Mouse (Mus musculus): Measurements from ENCODE around the gene Ccl12.

The Ccl12 gene

GRCm38 (mm10) chr11:82101529-82101928 lies at the start of gene Ccl12:
Gene Ccl12 (plus strand): TSS chr11:82101845.
- DNase-seq (ENCODE audit: low spot score): no peak

GRCm38 (mm10) chr11:82053849-82054248 lies 47.8 kb upstream of the Ccl12 start:
- no peak for DNase-seq (ENCODE audit: low spot score)

GRCm38 (mm10) chr11:82057646-82058045 lies 44.0 kb upstream of the Ccl12 start, which contains the start of gene Ccl11:
Gene Ccl11 (plus strand): TSS chr11:82057823.
- DNase-seq (ENCODE audit: low spot score): no peak

DNA sequence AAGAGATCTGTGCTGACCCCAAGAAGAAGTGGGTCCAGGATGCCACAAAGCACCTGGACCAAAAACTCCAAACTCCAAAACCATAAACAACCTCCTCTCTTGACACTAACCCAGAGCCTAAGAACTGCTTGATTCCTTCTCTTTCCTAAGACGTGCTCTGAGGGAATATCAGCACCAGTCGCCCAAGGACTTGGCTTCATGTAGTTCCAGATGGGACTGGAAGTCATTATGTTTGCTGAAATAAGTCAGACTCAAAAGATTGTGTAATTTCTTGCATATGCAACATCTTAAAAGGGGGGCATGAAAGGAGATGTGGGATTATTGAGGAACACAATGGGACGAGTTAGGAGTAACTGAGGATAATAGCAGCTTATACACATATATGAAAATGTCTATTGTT lies 39.4 kb upstream of the Ccl12 start:
- no peak for DNase-seq (ENCODE audit: low spot score)

- no peak for DNase-seq (ENCODE audit: low spot score)
Measured at GRCm38 (mm10) chr11:82063454-82063853, 38.2 kb upstream of the Ccl12 start.

GRCm38 (mm10) chr11:82066953-82067571 lies 34.6 kb upstream of the Ccl12 start:
- DNase-seq (ENCODE audit: low spot score): no peak

DNA sequence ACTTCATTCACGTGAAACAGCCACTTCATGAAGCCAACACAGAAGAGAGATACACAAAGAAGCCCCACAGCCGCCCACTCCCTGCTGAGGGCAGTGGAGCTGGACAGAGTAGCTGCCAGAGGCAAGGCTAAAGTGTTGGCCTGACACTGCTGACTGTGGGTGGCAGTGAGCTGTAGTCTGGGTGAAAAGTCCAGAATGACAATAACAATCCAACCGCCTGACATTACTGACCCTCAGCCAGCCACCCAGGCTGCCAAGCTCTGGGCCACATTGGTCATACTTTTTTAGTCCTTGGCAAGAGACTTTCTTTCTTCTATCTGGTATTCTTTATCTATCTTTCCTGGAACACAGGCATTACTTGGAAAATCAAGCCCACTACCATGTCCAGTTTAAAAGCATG lies 30.6 kb upstream of the Ccl12 start:
- DNase-seq (ENCODE audit: low spot score): no peak

DNA sequence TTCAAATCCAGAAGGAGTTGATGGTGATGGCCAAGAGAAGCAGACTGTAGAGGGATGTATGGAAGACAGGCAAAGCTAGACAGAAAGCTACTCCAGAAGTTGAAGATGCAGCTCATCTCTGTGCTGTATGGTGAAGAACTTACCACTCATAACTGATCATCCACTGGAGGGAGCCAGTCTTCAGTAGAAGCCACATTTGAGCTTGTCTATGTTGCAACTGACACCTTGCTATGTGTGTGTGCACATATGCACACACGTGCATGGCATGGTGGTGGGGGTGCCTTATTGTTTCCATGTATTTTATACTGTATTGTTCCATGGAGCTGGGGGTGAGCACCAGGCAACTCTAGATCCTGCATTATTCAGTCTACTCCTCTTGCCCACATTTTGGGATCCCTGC lies 29.3 kb upstream of the Ccl12 start:
- no peak for DNase-seq (ENCODE audit: low spot score)

- no peak for DNase-seq (ENCODE audit: low spot score)
Measured at GRCm38 (mm10) chr11:82072984-82073383, 28.7 kb upstream of the Ccl12 start.

GRCm38 (mm10) chr11:82073686-82074085 lies 28.0 kb upstream of the Ccl12 start:
- DNase-seq (ENCODE audit: low spot score): no peak

- DNase-seq (ENCODE audit: low spot score): no peak
Measured at GRCm38 (mm10) chr11:82077031-82077430, 24.6 kb upstream of the Ccl12 start.

GRCm38 (mm10) chr11:82078136-82078730 lies 23.4 kb upstream of the Ccl12 start:
- no peak for DNase-seq (ENCODE audit: low spot score)

- no peak for DNase-seq (ENCODE audit: low spot score)
Measured at GRCm38 (mm10) chr11:82080865-82081264, 20.8 kb upstream of the Ccl12 start.

DNA sequence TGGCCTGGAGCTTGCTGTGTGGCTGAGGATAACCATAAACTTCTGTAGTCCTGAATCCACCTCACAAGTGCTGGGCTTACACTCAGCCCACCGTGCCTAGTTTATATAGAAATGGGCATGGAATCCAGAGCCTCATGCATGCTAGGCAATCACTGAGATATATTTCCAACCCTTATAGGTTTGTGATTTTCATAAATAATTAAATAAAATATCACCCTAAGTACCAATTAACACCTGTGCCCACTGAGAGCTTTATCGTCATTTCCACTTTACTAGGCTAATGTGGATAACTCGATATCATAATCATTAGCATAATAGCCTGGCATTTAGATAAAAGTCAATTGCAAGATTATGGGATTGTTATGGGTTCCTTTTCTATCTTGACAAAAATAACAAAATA lies 17.3 kb upstream of the Ccl12 start:
- no peak for DNase-seq (ENCODE audit: low spot score)

- DNase-seq (ENCODE audit: low spot score): no peak
Measured at GRCm38 (mm10) chr11:82099511-82100323, 1.9 kb upstream of the Ccl12 start.

DNA sequence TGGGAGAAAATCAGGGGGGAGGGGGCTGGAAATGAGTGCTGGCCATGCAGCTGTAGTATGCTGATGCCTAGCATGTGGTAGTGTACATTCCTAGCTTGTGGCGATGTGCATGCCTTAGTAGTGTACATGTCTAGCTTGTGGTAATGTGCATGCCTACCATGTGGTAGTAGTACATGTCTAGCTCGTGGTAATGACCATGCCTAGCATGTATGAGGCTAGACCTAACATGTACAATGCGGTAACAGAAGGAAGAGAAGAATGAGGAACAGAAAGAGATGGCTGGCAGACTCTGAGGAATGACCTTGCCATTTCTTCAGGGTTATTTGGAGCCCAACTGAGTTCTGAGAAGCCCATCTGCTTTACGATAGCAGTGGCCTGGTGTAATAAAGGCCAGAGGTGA lies 558 bp upstream of the Ccl12 start:
- no peak for DNase-seq (ENCODE audit: low spot score)

DNA sequence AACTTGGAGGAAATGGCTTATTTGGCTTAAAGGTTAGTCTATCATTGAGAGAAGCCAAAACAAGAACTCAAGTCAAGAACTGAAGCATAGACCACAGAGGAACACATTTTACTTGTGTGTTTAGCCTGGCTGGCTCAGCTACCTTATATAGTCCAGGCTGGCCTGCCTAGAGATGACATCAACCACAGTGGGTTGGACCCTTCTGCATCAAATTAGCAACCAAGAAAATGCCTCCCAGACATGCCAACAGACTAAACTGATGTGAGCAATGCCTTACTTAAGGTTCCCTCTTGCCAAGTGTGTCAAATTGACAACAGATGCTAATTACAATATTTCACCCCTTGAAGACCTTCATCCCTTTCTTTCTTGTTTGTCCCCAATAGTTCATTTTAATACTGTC lies 8.0 kb downstream of the Ccl12 start:
- DNase-seq (ENCODE audit: low spot score): no peak

DNA sequence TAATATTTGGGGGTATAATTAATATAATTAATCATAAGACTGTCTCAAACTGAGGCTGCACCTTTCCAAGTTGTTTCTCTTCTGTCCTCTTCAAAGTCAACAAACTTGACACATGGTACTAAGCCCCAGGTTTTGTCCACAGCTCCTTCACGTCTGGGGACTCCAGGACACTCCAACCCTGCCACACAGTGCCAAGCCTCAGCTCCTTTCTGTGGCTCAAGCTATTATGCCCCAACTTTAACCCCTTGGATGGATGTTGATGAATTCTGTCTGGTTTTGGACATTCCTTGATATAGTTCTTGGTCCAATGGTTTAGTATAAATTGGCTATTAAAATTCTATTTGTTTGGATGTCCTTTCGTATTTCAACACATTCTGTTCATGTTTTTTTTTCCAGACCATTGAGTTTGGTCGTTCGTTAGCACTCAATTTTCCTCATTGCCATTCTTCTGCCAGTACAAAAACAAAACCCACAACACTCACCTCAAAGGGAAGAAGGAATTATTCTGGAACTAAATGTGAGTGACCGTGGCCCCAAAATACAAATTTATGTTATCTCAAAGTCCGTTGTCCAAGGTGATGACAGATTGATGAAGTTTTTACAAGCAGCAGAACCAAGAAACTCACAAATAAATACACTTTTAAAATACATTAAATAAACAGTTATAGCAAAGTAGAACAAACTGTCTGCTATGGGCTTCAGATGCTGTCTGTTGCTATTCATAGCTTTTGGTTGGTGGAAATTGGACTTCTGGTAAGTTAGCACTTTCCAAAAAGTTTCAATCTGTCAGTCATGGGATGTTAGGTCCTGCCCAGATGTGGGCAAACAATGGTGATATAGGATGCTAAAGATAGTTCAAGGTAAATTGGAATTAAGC lies 9.0 kb downstream of the Ccl12 start:
- no peak for DNase-seq (ENCODE audit: low spot score)

- DNase-seq (ENCODE audit: low spot score): no peak
Measured at GRCm38 (mm10) chr11:82114885-82115284, 13.2 kb downstream of the Ccl12 start, which contains the start of gene Ccl8. Gene Ccl8 (plus strand): TSS chr11:82115185.

GRCm38 (mm10) chr11:82116041-82116440 lies 14.4 kb downstream of the Ccl12 start:
- no peak for DNase-seq (ENCODE audit: low spot score)

- no peak for DNase-seq (ENCODE audit: low spot score)
Measured at GRCm38 (mm10) chr11:82132977-82133376, 31.3 kb downstream of the Ccl12 start.

GRCm38 (mm10) chr11:82136196-82136595 lies 34.6 kb downstream of the Ccl12 start:
- no peak for DNase-seq (ENCODE audit: low spot score)

Measured in retina, embryonic 14.5 days (tissue).